Mouse (Mus musculus): Measurements from ENCODE around the gene Mesp2. TPM values are rescaled to one million over a fixed set of nuclear protein-coding genes. Genes with fewer than 3 reads are reported as not detected.
A peak's percentile ranks its signal among the peaks of the same experiment; 100 is the strongest.

Mesp2 gene
- polyA plus RNA-seq, 2 experiments = 0.65 to 0.67 TPM

GRCm38 (mm10) chr7:79856305-79856704 lies 45.8 kb downstream of the Mesp2 start:
- DNase-seq (ENCODE audit: low spot score) = no peak
- ATAC-seq (ENCODE audit: low FRiP score, low read depth) = no peak
- H3K4me1 ChIP-seq (ENCODE audit: control insufficient read depth, insufficient read depth, low read length) = peaks cover 22% of the 10 kb centered on the region
- no peak overlapping the region for H3K4me3 ChIP-seq (replicated peaks; ENCODE audit: low read length)
- no peak overlapping the region for H3K27ac ChIP-seq (replicated peaks; ENCODE audit: low read depth, low read length)
- H3K9ac ChIP-seq (ENCODE audit: low read depth, low read length, severe bottlenecking) = no peak overlapping the region
- H3K27me3 ChIP-seq (ENCODE audit: control insufficient read depth, insufficient read depth, low read length) = no peaks in the 10 kb centered on the region
- no peaks in the 10 kb centered on the region for H3K9me3 ChIP-seq (ENCODE audit: control insufficient read depth, low read length)
- H3K36me3 ChIP-seq (ENCODE audit: control insufficient read depth, insufficient read depth, low read length) = no peaks in the 10 kb centered on the region
- H3K4me2 ChIP-seq (replicated peaks; ENCODE audit: low read depth, low read length, severe bottlenecking) = no peak overlapping the region
- WGBS = 84% methylated on average over 4 of the region's 4 CpGs
- TF ChIP-seq POLR2A (IDR thresholded peaks at IDR 0.05; ENCODE audit: borderline replicate concordance, extremely low read depth, insufficient read depth, insufficient read length) = no peak

- 0 out of 2 replicates have a peak overlapping the region, but pooled peaks have one; percentile 61 for H3K27ac ChIP-seq (replicated peaks; ENCODE audit: low read depth, low read length)
- H3K4me1 ChIP-seq (ENCODE audit: control insufficient read depth, insufficient read depth, low read length) = peaks cover 22% of the 10 kb centered on the region
- H3K4me3 ChIP-seq (replicated peaks; ENCODE audit: low read length) = no peak overlapping the region
- H3K9ac ChIP-seq (ENCODE audit: low read depth, low read length, severe bottlenecking) = no peak overlapping the region
- 49% methylated on average over 11 of the region's 11 CpGs for WGBS
- H3K4me2 ChIP-seq (replicated peaks; ENCODE audit: low read depth, low read length, severe bottlenecking) = peak overlapping the region; percentile 23; the same call in 1 of the 2 replicates
- H3K9me3 ChIP-seq (ENCODE audit: control insufficient read depth, low read length) = no peaks in the 10 kb centered on the region
- DNase-seq (ENCODE audit: low spot score) = no peak
- TF ChIP-seq POLR2A (IDR thresholded peaks at IDR 0.05; ENCODE audit: borderline replicate concordance, extremely low read depth, insufficient read depth, insufficient read length) = no peak
- H3K27me3 ChIP-seq (ENCODE audit: control insufficient read depth, insufficient read depth, low read length) = no peaks in the 10 kb centered on the region
- ATAC-seq (ENCODE audit: low FRiP score, low read depth) = no peak
- H3K36me3 ChIP-seq (ENCODE audit: control insufficient read depth, insufficient read depth, low read length) = no peaks in the 10 kb centered on the region
These were observed 47.8 kb downstream of the Mesp2 start for GRCm38 (mm10) chr7:79858202-79858934.

DNA sequence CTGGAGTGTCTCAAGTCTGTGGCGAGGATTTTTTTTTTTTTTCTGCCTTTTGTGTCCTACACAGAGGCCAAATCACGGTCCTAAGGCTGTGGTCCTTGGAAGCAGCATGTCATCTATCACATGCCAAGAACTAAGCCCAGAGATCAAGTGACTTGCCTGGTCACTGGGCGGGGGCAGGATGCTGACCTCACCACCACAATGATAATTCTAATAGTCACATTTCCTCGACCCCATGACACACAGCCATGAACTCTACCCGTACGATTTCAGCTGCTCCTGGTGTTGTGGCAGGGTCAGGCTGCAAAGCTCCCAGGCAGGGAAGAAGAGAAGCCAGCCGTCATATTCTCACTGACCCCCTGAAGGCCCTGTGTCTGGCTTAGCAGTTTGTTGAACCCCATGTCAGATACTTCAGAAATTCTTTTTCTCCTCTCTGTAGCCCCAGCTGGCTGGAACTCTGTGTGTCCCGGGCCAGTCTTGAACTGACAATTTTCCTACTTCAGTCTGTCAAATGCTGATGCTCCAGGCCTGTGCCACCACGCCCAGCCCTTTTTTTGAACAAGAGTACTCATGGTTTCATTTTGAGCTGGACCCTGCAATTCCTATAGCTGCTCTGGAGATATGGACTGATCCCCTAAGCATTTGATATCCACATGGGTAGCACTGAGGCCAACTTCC lies 48.6 kb downstream of the Mesp2 start:
- 70% methylated on average over 9 of the region's 9 CpGs for WGBS
- Histone ChIP-seq H3K4me2 (replicated peaks; ENCODE audit: low read depth, low read length, severe bottlenecking) (no peak overlapping the region), H3K9ac (ENCODE audit: low read depth, low read length, severe bottlenecking) (no peak overlapping the region), H3K4me1 (ENCODE audit: control insufficient read depth, insufficient read depth, low read length) (peaks cover 22% of the 10 kb centered on the region), H3K4me3 (replicated peaks; ENCODE audit: low read length) (no peak overlapping the region), H3K9me3 (ENCODE audit: control insufficient read depth, low read length) (no peaks in the 10 kb centered on the region), H3K36me3 (ENCODE audit: control insufficient read depth, insufficient read depth, low read length) (no peaks in the 10 kb centered on the region), H3K27me3 (ENCODE audit: control insufficient read depth, insufficient read depth, low read length) (no peaks in the 10 kb centered on the region), H3K27ac (replicated peaks; ENCODE audit: low read depth, low read length) (no peak overlapping the region)
- no peak for ATAC-seq (ENCODE audit: low FRiP score, low read depth)
- TF ChIP-seq POLR2A (IDR thresholded peaks at IDR 0.05; ENCODE audit: borderline replicate concordance, extremely low read depth, insufficient read depth, insufficient read length) = no peak
- DNase-seq (ENCODE audit: low spot score) = no peak

GRCm38 (mm10) chr7:79860811-79861210 lies 50.3 kb downstream of the Mesp2 start, which contains the start of gene Anpep:
Gene Anpep (minus strand): TSS chr7:79861059.
- Histone ChIP-seq H3K9me3 (ENCODE audit: control insufficient read depth, low read length) (no peaks in the 10 kb centered on the region), H3K36me3 (ENCODE audit: control insufficient read depth, insufficient read depth, low read length) (no peaks in the 10 kb centered on the region), H3K27me3 (ENCODE audit: control insufficient read depth, insufficient read depth, low read length) (no peaks in the 10 kb centered on the region), H3K4me3 (replicated peaks; ENCODE audit: low read length) (no peak within 1 kb of the TSS), H3K4me2 (replicated peaks; ENCODE audit: low read depth, low read length, severe bottlenecking) (no peak within 1 kb of the TSS), H3K4me1 (ENCODE audit: control insufficient read depth, insufficient read depth, low read length) (peaks cover 18% of the 10 kb centered on the region), H3K27ac (replicated peaks; ENCODE audit: low read depth, low read length) (no peak within 1 kb of the TSS), H3K9ac (ENCODE audit: low read depth, low read length, severe bottlenecking) (no peak within 1 kb of the TSS)
- DNase-seq (ENCODE audit: low spot score) = no peak
- no peak for TF ChIP-seq POLR2A (IDR thresholded peaks at IDR 0.05; ENCODE audit: borderline replicate concordance, extremely low read depth, insufficient read depth, insufficient read length)
- 77% methylated on average over 9 of the region's 9 CpGs for WGBS
- ATAC-seq (ENCODE audit: low FRiP score, low read depth) = no peak

DNA sequence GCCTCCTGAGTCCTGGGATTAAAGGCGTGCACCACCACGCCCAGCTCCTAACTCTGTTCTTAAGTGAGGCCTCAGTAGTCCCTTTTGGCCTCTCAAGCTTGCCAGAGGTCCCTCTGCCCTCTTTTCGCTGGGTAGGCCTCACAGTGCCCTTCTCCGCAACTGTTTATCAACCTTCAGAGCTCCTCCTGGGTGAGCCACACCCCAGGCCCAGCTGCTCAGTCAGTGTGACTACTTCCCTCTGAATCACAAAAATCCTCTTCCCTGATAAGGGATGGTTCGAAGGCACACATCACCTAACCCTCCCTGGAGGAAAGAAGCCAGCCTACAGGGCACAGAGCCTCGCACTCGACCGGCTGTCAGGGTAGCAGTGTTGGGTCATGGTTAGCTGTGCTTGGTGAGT lies 51.3 kb downstream of the Mesp2 start:
- Histone ChIP-seq H3K36me3 (ENCODE audit: control insufficient read depth, insufficient read depth, low read length) (no peaks in the 10 kb centered on the region), H3K27me3 (ENCODE audit: control insufficient read depth, insufficient read depth, low read length) (no peaks in the 10 kb centered on the region), H3K4me3 (replicated peaks; ENCODE audit: low read length) (no peak overlapping the region), H3K9ac (ENCODE audit: low read depth, low read length, severe bottlenecking) (no peak overlapping the region), H3K27ac (replicated peaks; ENCODE audit: low read depth, low read length) (no peak overlapping the region), H3K4me1 (ENCODE audit: control insufficient read depth, insufficient read depth, low read length) (peaks cover 24% of the 10 kb centered on the region), H3K9me3 (ENCODE audit: control insufficient read depth, low read length) (no peaks in the 10 kb centered on the region), H3K4me2 (replicated peaks; ENCODE audit: low read depth, low read length, severe bottlenecking) (no peak overlapping the region)
- ATAC-seq (ENCODE audit: low FRiP score, low read depth) (no peak), DNase-seq (ENCODE audit: low spot score) (no peak)
- 86% methylated on average over 8 of the region's 8 CpGs for WGBS
- no peak for TF ChIP-seq POLR2A (IDR thresholded peaks at IDR 0.05; ENCODE audit: borderline replicate concordance, extremely low read depth, insufficient read depth, insufficient read length)

Other genes with a start within 250 kb of the Mesp2 start
- 0.08 and 0.14 TPM in 2 replicates for gene Rhcg, start 193.1 kb upstream of the Mesp2 start, polyA plus RNA-seq (2012; rRNA removed)
- 0.11 TPM in 1 of 2 replicates, not detected in the other for gene Rhcg, start 193.1 kb upstream of the Mesp2 start, polyA plus RNA-seq (2014; fragmentation: Nextera tagmentation; extraction: Ambion mirVana)
- gene Ticrr, start 150.5 kb upstream of the Mesp2 start, polyA plus RNA-seq (2012; rRNA removed) = 6.8 and 7.4 TPM in 2 replicates
- 7.9 and 9.5 TPM in 2 replicates for gene Ticrr, start 150.5 kb upstream of the Mesp2 start, polyA plus RNA-seq (2014; fragmentation: Nextera tagmentation; extraction: Ambion mirVana)
- 14.6 and 14.9 TPM in 2 replicates for gene Kif7, start 95.0 kb upstream of the Mesp2 start, polyA plus RNA-seq (2012; rRNA removed)
- gene Kif7, start 95.0 kb upstream of the Mesp2 start, polyA plus RNA-seq (2014; fragmentation: Nextera tagmentation; extraction: Ambion mirVana) = 7.2 and 8.2 TPM in 2 replicates
- 0.21 and 0.23 TPM in 2 replicates for gene Plin1, start 77.8 kb upstream of the Mesp2 start, polyA plus RNA-seq (2012; rRNA removed)
- gene Plin1, start 77.8 kb upstream of the Mesp2 start, polyA plus RNA-seq (2014; fragmentation: Nextera tagmentation; extraction: Ambion mirVana) = not detected in 2 replicates
- 9.0 TPM in 2 replicates for gene Pex11a, start 67.6 kb upstream of the Mesp2 start, polyA plus RNA-seq (2012; rRNA removed)
- gene Pex11a, start 67.6 kb upstream of the Mesp2 start, polyA plus RNA-seq (2014; fragmentation: Nextera tagmentation; extraction: Ambion mirVana) = 10.1 and 10.3 TPM in 2 replicates
- 0.20 and 0.21 TPM in 2 replicates for gene Wdr93, start 67.6 kb upstream of the Mesp2 start, polyA plus RNA-seq (2012; rRNA removed)
- 0.12 TPM in 1 of 2 replicates, not detected in the other for gene Wdr93, start 67.6 kb upstream of the Mesp2 start, polyA plus RNA-seq (2014; fragmentation: Nextera tagmentation; extraction: Ambion mirVana)
- gene Mesp1, start 16.9 kb upstream of the Mesp2 start, polyA plus RNA-seq (2012; rRNA removed) = 0.06 and 0.20 TPM in 2 replicates
- 0.23 TPM in 1 of 2 replicates, not detected in the other for gene Mesp1, start 16.9 kb upstream of the Mesp2 start, polyA plus RNA-seq (2014; fragmentation: Nextera tagmentation; extraction: Ambion mirVana)
- gene Anpep, start 50.3 kb downstream of the Mesp2 start, polyA plus RNA-seq (2012; rRNA removed) = 39.5 and 39.8 TPM in 2 replicates
- 26.6 and 31.3 TPM in 2 replicates for gene Anpep, start 50.3 kb downstream of the Mesp2 start, polyA plus RNA-seq (2014; fragmentation: Nextera tagmentation; extraction: Ambion mirVana)
- gene Ap3s2, start 109.9 kb downstream of the Mesp2 start, polyA plus RNA-seq (2012; rRNA removed) = 23.1 and 28.8 TPM in 2 replicates
- gene Ap3s2, start 109.9 kb downstream of the Mesp2 start, polyA plus RNA-seq (2014; fragmentation: Nextera tagmentation; extraction: Ambion mirVana) = 27.3 and 30.3 TPM in 2 replicates
- 14.8 and 15.3 TPM in 2 replicates for gene Arpin, start 124.6 kb downstream of the Mesp2 start, polyA plus RNA-seq (2012; rRNA removed)
- 25.6 and 26.8 TPM in 2 replicates for gene Arpin, start 124.6 kb downstream of the Mesp2 start, polyA plus RNA-seq (2014; fragmentation: Nextera tagmentation; extraction: Ambion mirVana)
- gene Zfp710, start 214.1 kb downstream of the Mesp2 start, polyA plus RNA-seq (2012; rRNA removed) = 24.7 and 35.5 TPM in 2 replicates
- gene Zfp710, start 214.1 kb downstream of the Mesp2 start, polyA plus RNA-seq (2014; fragmentation: Nextera tagmentation; extraction: Ambion mirVana) = 15.0 and 16.9 TPM in 2 replicates